Mouse (Mus musculus): ENCODE results near the gene Cacnb1. TPM values are rescaled to one million over a fixed set of nuclear protein-coding genes. Genes with fewer than 3 reads are reported as not detected.

Gene Cacnb1
- polyA plus RNA-seq, 1 experiment, result 163 TPM

DNA sequence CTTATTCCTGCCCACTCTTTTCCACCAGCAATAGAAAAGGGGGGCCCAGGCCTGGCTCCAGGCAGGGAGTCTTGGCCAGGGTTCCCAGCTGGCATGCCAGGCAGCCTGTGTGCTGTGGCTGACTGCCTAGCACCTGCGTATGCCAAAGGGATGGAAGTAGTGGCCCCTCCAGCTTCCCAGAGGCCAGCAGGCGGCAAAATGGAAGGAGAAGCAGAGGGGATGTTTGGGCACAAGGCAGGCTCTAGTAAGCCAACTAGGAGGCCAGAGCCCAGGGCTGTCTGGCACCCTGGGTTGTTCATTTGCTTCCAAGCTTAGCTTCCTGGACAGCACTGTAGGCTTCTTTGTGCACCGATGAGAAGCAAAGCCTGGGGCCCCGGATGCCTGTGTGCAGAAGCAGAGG is 24.9 kb upstream of the Cacnb1 start:
- Histone ChIP-seq H3K79me2 (ENCODE audit: control insufficient read depth, insufficient read depth) (peaks cover 58% of the 10 kb centered on the region), H3K4me3 (no peak overlapping the region), H3K27me3 (ENCODE audit: control insufficient read depth, insufficient read depth, insufficient read length) (no peaks in the 10 kb centered on the region), H3ac (ENCODE audit: control insufficient read depth, insufficient read length) (no peak overlapping the region), H3K36me3 (ENCODE audit: control insufficient read depth, insufficient read depth) (no peaks in the 10 kb centered on the region), H3K4me2 (ENCODE audit: low read depth) (no peak overlapping the region)
- no peak for TF ChIP-seq SRF (IDR thresholded peaks at IDR 0.05; ENCODE audit: control insufficient read depth, insufficient read length, low read depth)
- no peak for TF ChIP-seq REST (IDR thresholded peaks at IDR 0.05; ENCODE audit: insufficient read depth, insufficient read length)
- TF ChIP-seq TCF12 (IDR thresholded peaks at IDR 0.05; ENCODE audit: insufficient read depth, poor library complexity, severe bottlenecking), result no peak
- TF ChIP-seq MAX (IDR thresholded peaks at IDR 0.05; ENCODE audit: low read depth), result no peak
- TF ChIP-seq MYOG (IDR thresholded peaks at IDR 0.05; ENCODE audit: control insufficient read depth in 1 of 3, insufficient read depth in 1 of 3, insufficient read length in 2 of 3, low read depth in 2 of 3), result no peak
- TF ChIP-seq POLR2A (IDR thresholded peaks at IDR 0.05; ENCODE audit: insufficient read length, low read depth), result no peak
- no peak for TF ChIP-seq USF1 (IDR thresholded peaks at IDR 0.05; ENCODE audit: low read depth)

- Histone ChIP-seq H3ac (ENCODE audit: control insufficient read depth, insufficient read length) (no peak overlapping the region), H3K4me3 (no peak overlapping the region), H3K27me3 (ENCODE audit: control insufficient read depth, insufficient read depth, insufficient read length) (no peaks in the 10 kb centered on the region), H3K79me2 (ENCODE audit: control insufficient read depth, insufficient read depth) (peaks cover 53% of the 10 kb centered on the region), H3K4me2 (ENCODE audit: low read depth) (no peak overlapping the region), H3K36me3 (ENCODE audit: control insufficient read depth, insufficient read depth) (no peaks in the 10 kb centered on the region)
- TF ChIP-seq MAX (IDR thresholded peaks at IDR 0.05; ENCODE audit: low read depth), result no peak
- no peak for TF ChIP-seq MYOD1 (IDR thresholded peaks at IDR 0.05; ENCODE audit: control insufficient read depth in 1 of 3, insufficient read length in 2 of 3, low read depth in 2 of 3)
- no peak for TF ChIP-seq POLR2A (IDR thresholded peaks at IDR 0.05; ENCODE audit: insufficient read length, low read depth)
- no peak for TF ChIP-seq USF1 (IDR thresholded peaks at IDR 0.05; ENCODE audit: low read depth)
- no peak for TF ChIP-seq CEBPB (IDR thresholded peaks at IDR 0.05; ENCODE audit: insufficient read depth, poor library complexity, severe bottlenecking)
- TF ChIP-seq MYOG (IDR thresholded peaks at IDR 0.05; ENCODE audit: control insufficient read depth in 1 of 3, insufficient read depth in 1 of 3, insufficient read length in 2 of 3, low read depth in 2 of 3), result no peak
- TF ChIP-seq POLR2AphosphoS2 (IDR thresholded peaks at IDR 0.05; ENCODE audit: insufficient read length, low read depth), result no peak
- TF ChIP-seq REST (IDR thresholded peaks at IDR 0.05; ENCODE audit: insufficient read depth, insufficient read length), result no peak
- no peak for TF ChIP-seq E2F4 (IDR thresholded peaks at IDR 0.05; ENCODE audit: insufficient read depth)
- no peak for TF ChIP-seq TCF12 (IDR thresholded peaks at IDR 0.05; ENCODE audit: insufficient read depth, poor library complexity, severe bottlenecking)
- TF ChIP-seq TCF3 (IDR thresholded peaks at IDR 0.05; ENCODE audit: insufficient read length, low read depth), result no peak
- no peak for TF ChIP-seq SRF (IDR thresholded peaks at IDR 0.05; ENCODE audit: control insufficient read depth, insufficient read length, low read depth)
Observed at GRCm38 (mm10) chr11:98046466-98046865, 23.6 kb upstream of the Cacnb1 start.

GRCm38 (mm10) chr11:98045596-98045995 is 22.8 kb upstream of the Cacnb1 start:
- no peak overlapping the region for H3K4me2 ChIP-seq (ENCODE audit: low read depth)
- H3K36me3 ChIP-seq (ENCODE audit: control insufficient read depth, insufficient read depth), result no peaks in the 10 kb centered on the region
- no peaks in the 10 kb centered on the region for H3K27me3 ChIP-seq (ENCODE audit: control insufficient read depth, insufficient read depth, insufficient read length)
- no peak overlapping the region for H3ac ChIP-seq (ENCODE audit: control insufficient read depth, insufficient read length)
- no peak for TF ChIP-seq MYOD1 (IDR thresholded peaks at IDR 0.05; ENCODE audit: control insufficient read depth in 1 of 3, insufficient read length in 2 of 3, low read depth in 2 of 3)
- TF ChIP-seq POLR2AphosphoS2 (IDR thresholded peaks at IDR 0.05; ENCODE audit: insufficient read length, low read depth), result no peak
- TF ChIP-seq MYOG (IDR thresholded peaks at IDR 0.05; ENCODE audit: control insufficient read depth in 1 of 3, insufficient read depth in 1 of 3, insufficient read length in 2 of 3, low read depth in 2 of 3), result no peak
- no peak for TF ChIP-seq REST (IDR thresholded peaks at IDR 0.05; ENCODE audit: insufficient read depth, insufficient read length)
- TF ChIP-seq USF1 (IDR thresholded peaks at IDR 0.05; ENCODE audit: low read depth), result no peak
- no peak for TF ChIP-seq CEBPB (IDR thresholded peaks at IDR 0.05; ENCODE audit: insufficient read depth, poor library complexity, severe bottlenecking)
- no peak for TF ChIP-seq TCF3 (IDR thresholded peaks at IDR 0.05; ENCODE audit: insufficient read length, low read depth)
- TF ChIP-seq E2F4 (IDR thresholded peaks at IDR 0.05; ENCODE audit: insufficient read depth), result no peak
- no peak for TF ChIP-seq SRF (IDR thresholded peaks at IDR 0.05; ENCODE audit: control insufficient read depth, insufficient read length, low read depth)
- TF ChIP-seq TCF12 (IDR thresholded peaks at IDR 0.05; ENCODE audit: insufficient read depth, poor library complexity, severe bottlenecking), result no peak
- TF ChIP-seq MAX (IDR thresholded peaks at IDR 0.05; ENCODE audit: low read depth), result no peak
- no peak for TF ChIP-seq POLR2A (IDR thresholded peaks at IDR 0.05; ENCODE audit: insufficient read length, low read depth)
- H3K4me3 ChIP-seq, result no peak overlapping the region
- H3K79me2 ChIP-seq (ENCODE audit: control insufficient read depth, insufficient read depth), result peaks cover 47% of the 10 kb centered on the region

DNA sequence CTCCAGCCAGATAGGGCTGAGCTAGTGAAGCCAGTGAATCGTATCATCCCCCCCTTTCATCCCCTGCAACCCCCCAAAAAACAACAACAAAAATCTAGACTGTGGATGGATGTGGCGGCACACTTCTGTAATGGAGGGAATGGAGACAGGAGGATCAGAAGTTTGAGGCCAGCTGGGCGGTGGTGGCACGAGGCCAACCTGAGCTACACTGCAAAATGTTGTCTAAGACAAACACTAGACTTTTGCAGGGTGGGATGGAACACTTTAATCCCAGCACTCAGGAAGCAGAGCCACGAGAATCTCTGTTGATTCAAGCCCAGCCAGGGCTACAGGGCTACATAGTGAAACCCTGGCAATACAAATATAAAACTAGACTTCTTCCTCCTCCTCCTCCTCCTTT is 21.2 kb upstream of the Cacnb1 start:
- peaks cover 5% of the 10 kb centered on the region for H3K36me3 ChIP-seq (ENCODE audit: control insufficient read depth, insufficient read depth)
- no peak overlapping the region for H3K4me2 ChIP-seq (ENCODE audit: low read depth)
- H3K79me2 ChIP-seq (ENCODE audit: control insufficient read depth, insufficient read depth), result peaks cover 32% of the 10 kb centered on the region
- H3K4me3 ChIP-seq, result no peak overlapping the region
- no peak overlapping the region for H3ac ChIP-seq (ENCODE audit: control insufficient read depth, insufficient read length)
- no peaks in the 10 kb centered on the region for H3K27me3 ChIP-seq (ENCODE audit: control insufficient read depth, insufficient read depth, insufficient read length)
- TF ChIP-seq SRF (IDR thresholded peaks at IDR 0.05; ENCODE audit: control insufficient read depth, insufficient read length, low read depth) (no peak), TCF12 (IDR thresholded peaks at IDR 0.05; ENCODE audit: insufficient read depth, poor library complexity, severe bottlenecking) (no peak), TCF3 (IDR thresholded peaks at IDR 0.05; ENCODE audit: insufficient read length, low read depth) (no peak), CEBPB (IDR thresholded peaks at IDR 0.05; ENCODE audit: insufficient read depth, poor library complexity, severe bottlenecking) (no peak), POLR2A (IDR thresholded peaks at IDR 0.05; ENCODE audit: insufficient read length, low read depth) (no peak), MYOG (IDR thresholded peaks at IDR 0.05; ENCODE audit: control insufficient read depth in 1 of 3, insufficient read depth in 1 of 3, insufficient read length in 2 of 3, low read depth in 2 of 3) (no peak), POLR2AphosphoS2 (IDR thresholded peaks at IDR 0.05; ENCODE audit: insufficient read length, low read depth) (no peak), REST (IDR thresholded peaks at IDR 0.05; ENCODE audit: insufficient read depth, insufficient read length) (no peak), E2F4 (IDR thresholded peaks at IDR 0.05; ENCODE audit: insufficient read depth) (no peak), USF1 (IDR thresholded peaks at IDR 0.05; ENCODE audit: low read depth) (no peak), MYOD1 (IDR thresholded peaks at IDR 0.05; ENCODE audit: control insufficient read depth in 1 of 3, insufficient read length in 2 of 3, low read depth in 2 of 3) (no peak), MAX (IDR thresholded peaks at IDR 0.05; ENCODE audit: low read depth) (no peak)
